In genomic region chr15:78802776-78803391, GRCm38 (mm10) we compare ENCODE assay signal across 9 mouse cellular contexts. TPM values are rescaled to one million over a fixed set of nuclear protein-coding genes. Genes with fewer than 3 reads are reported as not detected.
DNase-seq lines count a peak whose midpoint lies in the region; ATAC-seq and TF ChIP-seq lines count a peak whose summit lies in the region.
"Had no signal": no experiment of that assay in that cellular context is flagged by ENCODE, and none has a peak within 500 bp of the region (broad histone marks: within the 10 kb centered on the region; RNA-seq: fewer than 3 reads in every experiment).

Card10 (minus strand) TSS chr15:78803042.

- peak within 1 kb of the TSS; percentile 98 for H3K9ac ChIP-seq in heart, adult 2 months (ENCODE audit: low read depth, low read length)
- peak within 1 kb of the TSS; percentile 52 for H3K9ac ChIP-seq in neural tube, embryonic 14.5 days (replicated peaks; ENCODE audit: low read depth, low read length)

- peak within 1 kb of the TSS; percentile 79 for H3K4me2 ChIP-seq in neural tube, embryonic 14.5 days (ENCODE audit: low read depth, low read length)

- H3K36me3 ChIP-seq in heart, adult 2 months (ENCODE audit: control insufficient read depth, insufficient read depth, low read length) = peaks cover 2% of the 10 kb centered on the region
- no peaks in the 10 kb centered on the region for H3K36me3 ChIP-seq in neural tube, embryonic 14.5 days (ENCODE audit: control insufficient read depth, insufficient read depth, low read length)

- peak within 1 kb of the TSS; percentile 85 for H3K4me3 ChIP-seq in heart, adult 2 months
- H3K4me3 ChIP-seq in lung, adult 2 months (replicated peaks; ENCODE audit: extremely low read depth, low read depth, low read length) = peak within 1 kb of the TSS; percentile 84
- peak within 1 kb of the TSS; percentile 44 for H3K4me3 ChIP-seq in neural tube, embryonic 14.5 days (ENCODE audit: low read depth, low read length)

- DNase-seq in Muller cell, postnatal 12 days (ENCODE audit: inconsistent ontology term) = peak; percentile 64
- DNase-seq in brain, embryonic 14.5 days (ENCODE audit: low read depth) = peak; percentile 27
- peak; percentile 88 for DNase-seq in heart, adult 2 months
- peak; percentile 71 for DNase-seq in kidney, adult 11 months
- peak; percentile 78 for DNase-seq in lung, adult 2 months
- no peak for DNase-seq in left cerebral cortex, postnatal 25 days (ENCODE audit: low spot score in 2 of 2)
- DNase-seq in right cerebral cortex, postnatal 14 days = no peak

- TF ChIP-seq EP300 in heart, adult 2 months (IDR thresholded peaks at IDR 0.05; ENCODE audit: insufficient read depth, low read depth, low read length) = no peak

- H3K79me2 ChIP-seq in heart, adult 2 months (replicated peaks; ENCODE audit: control insufficient read depth, insufficient read depth, low read length) = no peaks in the 10 kb centered on the region

- H3K9me3 ChIP-seq in neural tube, embryonic 14.5 days (ENCODE audit: control insufficient read depth, low read length) = no peaks in the 10 kb centered on the region

- H3K27me3 ChIP-seq in heart, adult 2 months (ENCODE audit: control insufficient read depth, insufficient read depth, low read length) = no peaks in the 10 kb centered on the region
- H3K27me3 ChIP-seq in neural tube, embryonic 14.5 days (ENCODE audit: control insufficient read depth, insufficient read depth, low read length) = peaks cover 19% of the 10 kb centered on the region

- peak within 1 kb of the TSS; percentile 96 for H3K27ac ChIP-seq in heart, adult 2 months
- no peak within 1 kb of the TSS for H3K27ac ChIP-seq in neural tube, embryonic 14.5 days (ENCODE audit: low read depth, low read length)

- intact Hi-C loops in heart, adult 2 months (cut with DNase I) = loop anchor here (2.0 kb wide), 1 partner anchor 16 kb away; no protein-coding TSS in a partner anchor
- intact Hi-C loops in left cerebral cortex, postnatal 25 days (cut with DNase I) = no loop called here

- H3K4me1 ChIP-seq in heart, adult 2 months (ENCODE audit: control insufficient read depth, insufficient read depth, low read length) = peaks cover 17% of the 10 kb centered on the region
- peaks cover 2% of the 10 kb centered on the region for H3K4me1 ChIP-seq in lung, adult 2 months (ENCODE audit: control insufficient read depth, insufficient read depth, low read length)
- peaks cover 8% of the 10 kb centered on the region for H3K4me1 ChIP-seq in neural tube, embryonic 14.5 days (ENCODE audit: control insufficient read depth, insufficient read depth, low read length)

- TF ChIP-seq CTCF in brain, embryonic 14.5 days (IDR thresholded peaks at IDR 0.05; ENCODE audit: borderline replicate concordance, extremely low read depth, insufficient read depth, insufficient read length) = no peak
- TF ChIP-seq CTCF in heart, adult 2 months (IDR thresholded peaks at IDR 0.05) = peak; percentile 19; the same call in 1 of the 2 replicates
- TF ChIP-seq CTCF in lung, adult 2 months (IDR thresholded peaks at IDR 0.05; ENCODE audit: insufficient read depth, low read length) = no peak

- peak; percentile 28; the same call in 1 of the 2 replicates for ATAC-seq in neural tube, embryonic 14.5 days (ENCODE audit: low read depth)

- 2% methylated on average over 67 of the region's 70 CpGs for WGBS in heart, adult 2 months
- WGBS in lung, adult 2 months = 1% methylated on average over 57 of the region's 70 CpGs
- WGBS in neural tube, embryonic 14.5 days = under 1% methylated on average over 59 of the region's 70 CpGs

- 0 out of 2 replicates have a peak, but pooled peaks have one; percentile 23 for TF ChIP-seq POLR2A in brain, embryonic 14.5 days (IDR thresholded peaks at IDR 0.05; ENCODE audit: borderline replicate concordance, extremely low read depth, insufficient read depth, insufficient read length, poor library complexity, severe bottlenecking)
- TF ChIP-seq POLR2A in heart, adult 2 months (IDR thresholded peaks at IDR 0.05; ENCODE audit: insufficient read depth, low read depth, low read length) = peak; percentile 83
- TF ChIP-seq POLR2A in lung, adult 2 months (IDR thresholded peaks at IDR 0.05; ENCODE audit: borderline replicate concordance, extremely low read depth, low read depth, low read length) = peak; percentile 94

RNA-seq across cellular contexts. Expression of gene Card10, which starts in this region (rescaled TPM):
- 5.1 and 5.5 TPM in 2 replicates for polyA plus RNA-seq in brain, embryonic 14.5 days (2012; rRNA removed)
- total RNA-seq in heart, adult 2 months (2021) = 10 to 100 TPM; 15.0 to 17.0 TPM
- polyA plus RNA-seq in heart, adult 2 months (2012; rRNA removed) = 22.3 and 28.5 TPM in 2 replicates
- 61.5 and 73.5 TPM in 2 replicates for polyA plus RNA-seq in lung, adult 2 months (2012; rRNA removed)
- 1.8 and 2.2 TPM in 2 replicates for polyA plus RNA-seq in neural tube, embryonic 14.5 days (2014; fragmentation: Nextera tagmentation; extraction: Ambion mirVana)
- 1 to 10 TPM; 3.9 to 4.2 TPM for total RNA-seq in left cerebral cortex, postnatal 25 days (2021)
- total RNA-seq: hematopoietic stem cell, adult 5-6 weeks had no signal

Comparison
In these comparisons a context has a peak if more than half of its experiments do, and no peak if none do; other contexts are left out.
1. DNase-seq: peak in Muller cell, postnatal 12 days (single experiment), brain, embryonic 14.5 days (single experiment), heart, adult 2 months (2 of 2), kidney, adult 11 months (single experiment) and lung, adult 2 months (single experiment); none in left cerebral cortex, postnatal 25 days (0 of 2) and right cerebral cortex, postnatal 14 days (single experiment).
2. POLR2A ChIP-seq: peak in every context shown above with its lines; median percentile 94 in lung, adult 2 months; 83 in heart, adult 2 months; 23 in brain, embryonic 14.5 days.
3. Peak in every context shown above with its lines, with median percentiles within 50 percentile points of each other: H3K4me3 ChIP-seq.